Mouse (Mus musculus) bone marrow macrophage, adult 2 months (primary cell): ENCODE data around the gene Olfr749. TPM values are rescaled to one million over a fixed set of nuclear protein-coding genes. Genes with fewer than 3 reads are reported as not detected.
"Not testable (repeated sequence)": the region's sequence is repeated elsewhere in the genome, so short reads cannot be mapped to it uniquely, and the experiment has no call there.

Experiments
- H3K27ac ChIP-seq: 2 replicates; pipeline ENCODE4 v1.5.1; 2012; ENCODE audit warnings: low read depth, low read length; ENCODE audit not compliant: insufficient read depth
- H3K4me1 ChIP-seq: 2 replicates; pipeline ENCODE4 v1.6.1; 2012; ENCODE audit warnings: low read length; ENCODE audit not compliant: control insufficient read depth, insufficient read depth
- H3K4me3 ChIP-seq: 2 replicates; pipeline ENCODE4 v1.5.1; 2012; ENCODE audit warnings: mild to moderate bottlenecking, low read length, moderate library complexity; ENCODE audit not compliant: insufficient read depth
- CTCF ChIP-seq: IDR thresholded peaks from 2 replicates; pipeline ENCODE4 v1.5.1; 2012; ENCODE audit warnings: low read depth, mild to moderate bottlenecking, low read length, moderate library complexity
- POLR2A ChIP-seq: IDR thresholded peaks from 2 replicates; pipeline ENCODE4 v1.6.1; 2012; ENCODE audit warnings: mild to moderate bottlenecking, low read depth, low read length, borderline replicate concordance
- polyA plus RNA-seq: library from polyadenylated mRNA; stranded (reverse); fragments of >200 nt; gene quantifications from 2 replicates; pipeline ENCODE4 v1.2.4, GENCODE M21; 2012; ENCODE audit not compliant: missing spikeins, insufficient read depth, insufficient read length

Gene Olfr749
- not detected in 2 replicates for polyA plus RNA-seq

DNA sequence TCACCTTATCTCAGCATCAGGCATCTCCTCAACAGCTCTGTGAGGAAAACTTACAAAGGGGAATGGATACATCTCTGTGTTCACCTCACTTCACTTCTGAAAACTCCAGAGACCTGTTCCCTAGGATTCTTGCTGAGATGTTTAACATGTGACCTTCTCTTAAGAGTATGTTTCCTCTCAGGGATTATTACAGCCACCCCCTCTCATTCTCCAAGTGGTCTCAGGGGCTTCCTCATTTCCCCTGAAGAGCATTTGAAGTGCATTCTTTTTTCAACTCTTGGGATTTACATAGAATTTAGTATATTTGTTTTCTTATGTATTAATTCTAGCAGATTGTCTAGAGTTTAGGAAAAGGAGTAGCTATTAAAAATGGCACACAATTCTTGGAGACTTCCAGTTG lies at the start of gene Olfr749:
Gene Olfr749 (minus strand): TSS at position 101 of the 400 bp plus-strand sequence.
- no peak within 1 kb of the TSS for H3K4me3 ChIP-seq
- H3K27ac ChIP-seq: no peak within 1 kb of the TSS
- no peaks in the 10 kb centered on the region for H3K4me1 ChIP-seq
- TF ChIP-seq CTCF (no peak), POLR2A (no peak)

DNA sequence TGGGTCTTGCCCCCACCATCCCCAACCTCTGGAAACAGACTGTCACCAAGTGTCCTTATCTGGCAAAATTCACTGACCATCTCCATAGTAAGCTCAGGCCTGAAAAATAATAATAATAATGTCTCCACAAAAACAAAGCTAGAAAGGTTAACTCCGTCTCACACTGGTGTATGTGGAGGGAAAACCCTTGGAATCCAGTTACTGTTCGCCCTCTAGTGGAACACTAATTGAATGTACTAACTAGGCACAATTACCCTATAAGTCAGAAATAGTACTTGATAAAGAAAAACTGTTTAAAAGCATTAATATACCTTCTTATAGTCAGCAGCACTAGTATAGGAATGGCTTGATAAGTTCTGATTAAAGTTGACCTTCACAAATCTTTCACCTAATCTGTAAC lies 43.3 kb upstream of the Olfr749 start:
- Histone ChIP-seq H3K4me3 (no peak overlapping the region), H3K27ac (no peak overlapping the region), H3K4me1 (peaks cover 2% of the 10 kb centered on the region)
- TF ChIP-seq CTCF (no peak), POLR2A (no peak)

DNA sequence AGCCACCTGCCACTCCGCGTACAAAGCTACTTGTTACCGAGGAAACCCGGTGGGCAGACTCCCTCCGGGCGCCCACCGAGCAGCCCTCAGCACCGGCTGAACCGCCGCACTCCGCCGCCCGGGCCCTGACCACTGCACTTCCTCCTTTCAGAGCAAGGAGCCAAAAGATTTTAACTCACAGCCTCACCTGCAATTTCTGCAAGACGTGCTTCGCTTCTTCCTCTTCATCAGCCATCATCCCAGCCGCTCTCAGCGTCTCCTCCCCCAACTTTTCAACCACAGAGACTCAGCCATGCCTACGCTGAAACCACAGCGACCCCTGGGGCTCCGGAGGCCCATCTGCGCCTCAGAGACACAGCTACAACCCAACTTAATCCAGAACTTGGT lies 40.4 kb upstream of the Olfr749 start, which contains the start of gene Ttc5:
Gene Ttc5 (minus strand): TSS at position 269 of the 387 bp plus-strand sequence.
- peaks cover 2% of the 10 kb centered on the region for H3K4me1 ChIP-seq
- peak within 1 kb of the TSS; percentile 86 for H3K4me3 ChIP-seq
- TF ChIP-seq POLR2A (no peak), CTCF (peak; percentile 65; the same call in 1 of the 2 replicates)
- H3K27ac ChIP-seq: peak within 1 kb of the TSS; percentile 34

- H3K4me1 ChIP-seq: peaks cover 2% of the 10 kb centered on the region
- TF ChIP-seq CTCF (no peak), POLR2A (no peak)
- H3K27ac ChIP-seq: peak overlapping the region; percentile 34
- H3K4me3 ChIP-seq: peak overlapping the region; percentile 86
These were observed 39.7 kb upstream of the Olfr749 start for GRCm38 (mm10) chr14:50784391-50785250.

GRCm38 (mm10) chr14:50782166-50782565 lies 37.3 kb upstream of the Olfr749 start:
- H3K27ac ChIP-seq: no peak overlapping the region
- no peak overlapping the region for H3K4me3 ChIP-seq
- peaks cover 2% of the 10 kb centered on the region for H3K4me1 ChIP-seq
- TF ChIP-seq POLR2A: no peak
- no peak for TF ChIP-seq CTCF

DNA sequence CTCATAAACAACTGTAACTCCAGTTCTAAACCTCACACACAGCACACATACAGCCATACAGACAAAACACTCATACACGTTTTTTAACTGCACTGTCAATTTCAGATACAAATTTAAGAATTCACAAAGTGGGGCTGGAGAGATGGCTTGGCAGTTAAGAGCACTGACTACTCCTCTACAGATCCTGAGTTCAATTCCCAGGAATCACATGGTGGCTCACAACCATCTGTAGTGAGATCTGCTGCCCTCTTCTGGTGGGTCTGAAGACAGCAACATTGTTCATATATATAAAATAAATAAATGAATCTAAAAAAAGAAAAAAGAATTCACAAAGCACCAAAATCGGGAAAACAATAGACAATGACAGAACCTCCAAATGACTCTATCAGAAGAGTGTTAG lies 26.4 kb upstream of the Olfr749 start:
- H3K4me3 ChIP-seq: no peak overlapping the region
- H3K4me1 ChIP-seq: no peaks in the 10 kb centered on the region
- TF ChIP-seq POLR2A: no peak
- TF ChIP-seq CTCF: no peak
- no peak overlapping the region for H3K27ac ChIP-seq

DNA sequence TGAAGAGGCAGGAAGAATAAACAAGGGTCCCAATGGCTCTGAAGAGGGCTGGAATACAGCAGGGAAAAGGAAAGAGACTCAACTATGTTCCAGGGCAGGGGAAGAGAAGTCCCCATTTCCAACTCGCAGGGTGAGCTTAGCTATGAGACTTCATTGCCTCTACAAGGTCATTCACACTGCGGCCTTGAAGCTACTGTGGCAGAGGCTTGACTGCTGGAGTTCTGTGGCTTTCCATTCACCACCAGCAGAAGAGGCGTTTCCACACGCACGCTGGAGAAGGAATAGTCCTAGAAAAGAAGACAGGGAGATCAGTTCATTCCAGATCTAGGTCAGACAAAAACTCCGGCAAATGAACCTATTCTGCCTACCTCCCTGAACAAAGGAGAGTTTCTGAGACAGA lies 20.8 kb upstream of the Olfr749 start:
- Histone ChIP-seq H3K4me3 (no peak overlapping the region), H3K27ac (no peak overlapping the region), H3K4me1 (no peaks in the 10 kb centered on the region)
- no peak for TF ChIP-seq CTCF

- no peak overlapping the region for H3K4me3 ChIP-seq
- no peak overlapping the region for H3K27ac ChIP-seq
- no peak for TF ChIP-seq CTCF
- no peak for TF ChIP-seq POLR2A
- no peaks in the 10 kb centered on the region for H3K4me1 ChIP-seq
These were observed 13.7 kb upstream of the Olfr749 start for GRCm38 (mm10) chr14:50758416-50759085.

DNA sequence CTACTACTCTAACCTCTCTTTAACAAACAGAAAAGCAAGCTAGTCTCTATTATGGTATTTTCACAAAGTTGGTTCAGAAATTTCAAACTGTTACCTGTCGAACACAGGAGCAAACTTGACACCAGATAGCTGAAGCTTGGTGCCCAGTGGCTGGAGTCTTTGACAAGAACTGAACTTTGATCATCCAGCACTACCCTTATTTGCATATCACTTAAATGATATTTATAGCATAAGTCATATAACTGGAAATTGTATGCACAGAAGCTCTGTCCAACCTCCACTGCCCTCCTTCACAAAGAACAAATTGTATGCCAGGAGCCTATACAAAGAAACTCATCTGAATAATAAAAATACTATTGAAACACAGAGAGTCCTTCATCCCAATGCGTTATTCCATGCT lies 3.3 kb downstream of the Olfr749 start:
- TF ChIP-seq CTCF (no peak), POLR2A (no peak)
- H3K27ac ChIP-seq: no peak overlapping the region
- H3K4me3 ChIP-seq: no peak overlapping the region
- no peaks in the 10 kb centered on the region for H3K4me1 ChIP-seq

GRCm38 (mm10) chr14:50740334-50740733 lies 4.6 kb downstream of the Olfr749 start:
- no peak for TF ChIP-seq CTCF
- no peak for TF ChIP-seq POLR2A
- Histone ChIP-seq H3K4me3 (no peak overlapping the region), H3K27ac (no peak overlapping the region), H3K4me1 (no peaks in the 10 kb centered on the region)

DNA sequence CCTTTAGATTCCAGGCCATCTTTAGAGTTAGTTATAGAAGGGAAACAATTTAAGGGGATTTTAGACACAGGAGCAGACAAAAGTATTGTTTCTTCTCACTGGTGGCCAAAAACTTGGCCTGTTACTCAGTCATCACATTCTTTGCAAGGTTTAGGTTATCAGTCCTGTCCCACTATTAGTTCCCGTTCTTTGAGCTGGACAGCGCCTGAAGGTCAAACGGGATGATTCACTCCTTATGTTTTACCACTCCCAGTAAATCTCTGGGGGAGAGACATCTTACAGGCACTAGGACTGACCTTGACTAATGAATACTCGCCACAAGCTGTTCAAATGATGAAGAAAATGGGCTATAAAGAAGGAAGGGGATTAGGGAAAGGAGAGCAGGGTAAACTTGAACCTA lies 22.5 kb downstream of the Olfr749 start:
- not testable (repeated sequence) for H3K4me3 ChIP-seq, H3K4me1 ChIP-seq

GRCm38 (mm10) chr14:50719875-50720274 lies 25.0 kb downstream of the Olfr749 start:
- not testable (repeated sequence) for H3K27ac ChIP-seq, H3K4me3 ChIP-seq, H3K4me1 ChIP-seq

More for the DNA sequence above, 22.5 kb downstream of the Olfr749 start:
- H3K27ac ChIP-seq: not testable (repeated sequence)
